ENCODE assay signal across 22 mouse cellular contexts in genomic region chr6:54179874-54180212, GRCm38 (mm10).
DNase-seq lines count a peak whose midpoint lies in the region; ATAC-seq and TF ChIP-seq lines count a peak whose summit lies in the region.
"Had no signal": no experiment of that assay in that cellular context is flagged by ENCODE, and none has a peak within 500 bp of the region (broad histone marks: within the 10 kb centered on the region; RNA-seq: fewer than 3 reads in every experiment).

No protein-coding gene starts in this region.

- H3K4me1 ChIP-seq in liver, embryonic 16.5 days (ENCODE audit: control insufficient read depth, low read depth, low read length) = peaks cover 2% of the 10 kb centered on the region; the same call in 1 of the 2 replicates
- 0 out of 2 replicates have a peak, but pooled peaks cover 2% of the 10 kb centered on the region for H3K4me1 ChIP-seq in liver, embryonic 11.5 days (replicated peaks; ENCODE audit: control insufficient read depth, insufficient read depth, low read length)
- peaks cover 15% of the 10 kb centered on the region for H3K4me1 ChIP-seq in liver, postnatal 0 days (ENCODE audit: insufficient read depth)
- H3K4me1 ChIP-seq: embryonic facial prominence, embryonic 15.5 days; heart, embryonic 15.5 days; limb, embryonic 15.5 days had no signal

- H3K9me3 ChIP-seq in liver, embryonic 16.5 days (replicated peaks; ENCODE audit: control insufficient read depth, low read length) = no peaks in the 10 kb centered on the region
- H3K9me3 ChIP-seq in liver, embryonic 11.5 days (ENCODE audit: control insufficient read depth, low read length) = no peaks in the 10 kb centered on the region
- no peaks in the 10 kb centered on the region for H3K9me3 ChIP-seq in liver, postnatal 0 days (ENCODE audit: low read length)
- H3K9me3 ChIP-seq: embryonic facial prominence, embryonic 15.5 days; heart, embryonic 15.5 days; limb, embryonic 15.5 days had no signal

- intact Hi-C loops in left cerebral cortex, adult 2 months (cut with DNase I) = no loop called here

- no peak overlapping the region for H3K4me2 ChIP-seq in liver, embryonic 16.5 days (ENCODE audit: low read depth, low read length)
- no peak overlapping the region for H3K4me2 ChIP-seq in liver, embryonic 11.5 days
- no peak overlapping the region for H3K4me2 ChIP-seq in liver, postnatal 0 days (ENCODE audit: low read depth, low read length)
- H3K4me2 ChIP-seq: embryonic facial prominence, embryonic 15.5 days; heart, embryonic 15.5 days; hindbrain, embryonic 14.5 days; limb, embryonic 15.5 days had no signal

- H3K27ac ChIP-seq in liver, embryonic 16.5 days (ENCODE audit: low read length) = peak overlapping the region; percentile 76
- no peak overlapping the region for H3K27ac ChIP-seq in liver, embryonic 11.5 days (ENCODE audit: low read depth, low read length)
- H3K27ac ChIP-seq in liver, postnatal 0 days (ENCODE audit: low read depth) = peak overlapping the region; percentile 94
- H3K27ac ChIP-seq in left cerebral cortex, adult 2 months = no peak overlapping the region
- H3K27ac ChIP-seq: embryonic facial prominence, embryonic 15.5 days; heart, embryonic 15.5 days; hindbrain, embryonic 14.5 days; layer of hippocampus, adult 2 months; limb, embryonic 15.5 days had no signal

- H3K9ac ChIP-seq in liver, embryonic 16.5 days (ENCODE audit: low read depth, low read length) = no peak overlapping the region
- no peak overlapping the region for H3K9ac ChIP-seq in liver, embryonic 11.5 days (ENCODE audit: low read depth, low read length)
- H3K9ac ChIP-seq in liver, postnatal 0 days (replicated peaks) = no peak overlapping the region
- H3K9ac ChIP-seq: embryonic facial prominence, embryonic 15.5 days; heart, embryonic 15.5 days; hindbrain, embryonic 14.5 days; limb, embryonic 15.5 days had no signal

- H3K27me3 ChIP-seq in liver, embryonic 16.5 days (ENCODE audit: control insufficient read depth, insufficient read depth, low read depth, low read length) = no peaks in the 10 kb centered on the region
- H3K27me3 ChIP-seq in liver, embryonic 11.5 days (replicated peaks; ENCODE audit: control insufficient read depth, insufficient read depth, low read length) = no peaks in the 10 kb centered on the region
- H3K27me3 ChIP-seq in liver, postnatal 0 days (ENCODE audit: insufficient read depth, low read length) = no peaks in the 10 kb centered on the region
- no peaks in the 10 kb centered on the region for H3K27me3 ChIP-seq in splenic B cell, adult 2 months (ENCODE audit: control insufficient read depth, insufficient read depth, low read length, poor library complexity, severe bottlenecking)
- H3K27me3 ChIP-seq: embryonic facial prominence, embryonic 15.5 days; heart, embryonic 15.5 days; limb, embryonic 15.5 days had no signal

- no peak for ATAC-seq in liver, embryonic 16.5 days (ENCODE audit: low read depth)
- ATAC-seq in liver, embryonic 11.5 days (replicated peaks; ENCODE audit: low FRiP score) = no peak
- peak; percentile 62 for ATAC-seq in common myeloid progenitor, adult 5-6 weeks (replicated peaks; ENCODE audit: low read depth, poor library complexity, severe bottlenecking)
- no peak for ATAC-seq in liver, postnatal 0 days
- ATAC-seq: forebrain, embryonic 16.5 days; inflammation-experienced regulatory T-cells, adult 6 months; midbrain, embryonic 16.5 days had no signal

- WGBS in liver, embryonic 16.5 days (ENCODE audit: insufficient replicate concordance) = 41% methylated on average over 6 of the region's 6 CpGs
- 77% methylated on average over 6 of the region's 6 CpGs for WGBS in liver, embryonic 11.5 days
- 42% methylated on average over 6 of the region's 6 CpGs for WGBS in liver, postnatal 0 days (ENCODE audit: insufficient replicate concordance)

- no peak for DNase-seq in liver, embryonic 11.5 days (ENCODE audit: low spot score)
- no peak for DNase-seq in liver, postnatal 0 days
- DNase-seq in splenic B cell, adult 2 months (ENCODE audit: low read depth, low spot score) = peak; percentile 41
- no peak for DNase-seq in adrenal gland, postnatal 36 days
- DNase-seq in layer of hippocampus, postnatal 14 days (ENCODE audit: low spot score in 2 of 2) = no peak
- DNase-seq in left cerebral cortex, adult 2 months (ENCODE audit: extremely low spot score in 1 of 2, low spot score in 2 of 2) = no peak
- DNase-seq: adrenal gland, postnatal 10 days; cerebellum, adult 9-10 months; gastrocnemius, postnatal 36 days; heart, postnatal 4 days; kidney, postnatal 25 days; thymus, postnatal 25 days had no signal

- no peak for TF ChIP-seq CTCF in liver, postnatal 0 days (IDR thresholded peaks at IDR 0.05; ENCODE audit: low read depth)
- no peak for TF ChIP-seq CTCF in left cerebral cortex, adult 2 months (IDR thresholded peaks at IDR 0.05)

- no peak for TF ChIP-seq EP300 in liver, postnatal 0 days (IDR thresholded peaks at IDR 0.05; ENCODE audit: low read depth)

- H3K4me3 ChIP-seq in liver, embryonic 16.5 days (ENCODE audit: low read depth, low read length) = no peak overlapping the region
- no peak overlapping the region for H3K4me3 ChIP-seq in liver, embryonic 11.5 days (ENCODE audit: low read depth, low read length)
- no peak overlapping the region for H3K4me3 ChIP-seq in liver, postnatal 0 days (ENCODE audit: low read depth, low read length)
- no peak overlapping the region for H3K4me3 ChIP-seq in left cerebral cortex, adult 2 months
- H3K4me3 ChIP-seq: embryonic facial prominence, embryonic 15.5 days; heart, embryonic 15.5 days; layer of hippocampus, adult 2 months; limb, embryonic 15.5 days had no signal

- H3K36me3 ChIP-seq in liver, embryonic 16.5 days (ENCODE audit: control insufficient read depth, insufficient read depth) = no peaks in the 10 kb centered on the region
- H3K36me3 ChIP-seq in liver, embryonic 11.5 days (ENCODE audit: control insufficient read depth, insufficient read depth, low read length) = no peaks in the 10 kb centered on the region
- no peaks in the 10 kb centered on the region for H3K36me3 ChIP-seq in liver, postnatal 0 days (replicated peaks; ENCODE audit: insufficient read depth, low read length)
- H3K36me3 ChIP-seq in splenic B cell, adult 2 months (ENCODE audit: control insufficient read depth, insufficient read depth, low read length, poor library complexity, severe bottlenecking) = no peaks in the 10 kb centered on the region
- H3K36me3 ChIP-seq: embryonic facial prominence, embryonic 15.5 days; heart, embryonic 15.5 days; limb, embryonic 15.5 days had no signal

Comparison
In these comparisons a context has a peak if more than half of its experiments do, and no peak if none do; other contexts are left out.
1. H3K27ac ChIP-seq: peak in liver, embryonic 16.5 days (single experiment) and liver, postnatal 0 days (single experiment); none in liver, embryonic 11.5 days (single experiment) and left cerebral cortex, adult 2 months (single experiment).